Mouse (Mus musculus) limb, embryonic 10.5 days (tissue): Measurements from ENCODE around the gene Sgcb. TPM values are rescaled to one million over a fixed set of nuclear protein-coding genes. Genes with fewer than 3 reads are reported as not detected.

ENCODE experiments used
- DNase-seq: peaks from one replicate; pipeline ENCODE4 v3.0.0-alpha.2; 2017; ENCODE audit warnings: low spot score
- H3K27ac ChIP-seq: fragments of 300-500 bp; sonication (generic); 2 replicates; pipeline ENCODE4 v1.5.1; 2016; ENCODE audit warnings: mild to moderate bottlenecking
- H3K27me3 ChIP-seq: fragments of 300-500 bp; sonication (generic); 2 replicates; pipeline ENCODE4 v1.6.1; 2016; ENCODE audit warnings: low read depth, mild to moderate bottlenecking; ENCODE audit not compliant: poor library complexity, severe bottlenecking
- H3K36me3 ChIP-seq: fragments of 300-500 bp; sonication (generic); 2 replicates; pipeline ENCODE4 v1.6.1; 2016; ENCODE audit warnings: mild to moderate bottlenecking, moderate library complexity
- H3K4me1 ChIP-seq: fragments of 300-500 bp; sonication (generic); 2 replicates; pipeline ENCODE4 v1.6.1; 2016
- H3K4me3 ChIP-seq: fragments of 300-500 bp; sonication (generic); 2 replicates; pipeline ENCODE4 v1.5.1; 2016; ENCODE audit warnings: mild to moderate bottlenecking, moderate library complexity
- H3K9me3 ChIP-seq: fragments of 300-500 bp; sonication (generic); replicated peaks from 2 replicates; pipeline ENCODE4 v1.6.1; 2016; ENCODE audit warnings: mild to moderate bottlenecking
- WGBS: fragments of 180-500 bp; shearing (Covaris S2); methylation state at CpG from one replicate; pipeline ENCODE4 v1.1.7; 2016; 5-methylcytosine and 5-hydroxymethylcytosine counted together
- polyA plus RNA-seq: library from polyadenylated mRNA; unstranded; fragments of >200 nt; fragmentation: Nextera tagmentation; extraction: Ambion mirVana; gene quantifications from 2 replicates; pipeline ENCODE4 v1.2.1, GENCODE M21; 2016

The Sgcb gene
- polyA plus RNA-seq, 1 experiment from 2014 or later = 26.5 TPM

GRCm38 (mm10) chr5:73627991-73628390, 19.6 kb downstream of the Sgcb start:
- Histone ChIP-seq H3K27me3 (no peaks in the 10 kb centered on the region), H3K27ac (no peak overlapping the region), H3K4me1 (no peaks in the 10 kb centered on the region), H3K36me3 (no peaks in the 10 kb centered on the region), H3K4me3 (no peak overlapping the region), H3K9me3 (no peaks in the 10 kb centered on the region)
- no peak for DNase-seq
- 76% methylated on average over 15 of the region's 15 CpGs for WGBS

DNA sequence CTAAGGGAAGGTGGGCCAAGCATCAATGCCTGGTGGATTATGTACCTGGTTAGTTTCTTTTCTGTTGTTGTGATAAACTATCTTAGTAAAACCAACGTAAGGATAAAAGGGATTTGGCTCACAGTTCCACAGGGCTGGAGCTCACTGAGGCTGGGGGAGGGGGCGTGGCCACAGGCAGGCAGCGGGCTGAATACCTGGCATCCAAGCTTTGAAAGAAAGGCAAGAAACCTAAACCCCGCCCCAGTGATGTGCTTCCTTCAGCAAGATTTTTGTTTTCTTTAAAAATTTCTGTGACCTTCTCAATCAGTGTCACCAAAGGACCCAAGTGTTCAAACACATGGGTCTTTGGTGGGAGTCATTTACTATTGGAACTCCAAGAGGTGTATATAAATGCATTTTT, 20.0 kb downstream of the Sgcb start:
- no peaks in the 10 kb centered on the region for H3K27me3 ChIP-seq

DNA sequence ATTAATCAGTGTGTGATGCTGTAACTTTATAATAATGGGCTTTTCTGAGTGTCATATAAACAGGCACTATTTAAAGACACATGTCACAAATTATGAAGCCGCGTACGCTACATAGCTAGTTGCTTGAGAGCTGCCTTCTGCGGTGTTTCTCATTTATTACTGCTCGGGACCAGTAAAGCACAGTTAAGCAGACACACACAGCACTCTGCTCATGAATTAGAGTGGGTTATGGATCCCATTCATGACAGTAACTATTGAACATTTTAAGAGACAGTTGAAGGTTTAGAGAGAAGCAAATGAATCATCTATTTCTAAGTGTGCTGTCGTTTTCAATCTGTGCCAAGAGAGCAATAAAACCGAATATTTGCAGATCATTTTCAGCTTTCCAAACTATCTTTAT, 20.7 kb downstream of the Sgcb start:
- H3K27ac ChIP-seq = no peak overlapping the region
- 90% methylated on average over 7 of the region's 7 CpGs for WGBS

More for the DNA sequence above, 20.0 kb downstream of the Sgcb start:
- 53% methylated on average over 4 of the region's 4 CpGs for WGBS
- H3K4me1 ChIP-seq = no peaks in the 10 kb centered on the region
- H3K9me3 ChIP-seq = no peaks in the 10 kb centered on the region
- H3K4me3 ChIP-seq = no peak overlapping the region
- no peaks in the 10 kb centered on the region for H3K36me3 ChIP-seq
- no peak overlapping the region for H3K27ac ChIP-seq
- DNase-seq = no peak

GRCm38 (mm10) chr5:73625505-73625904, 22.1 kb downstream of the Sgcb start:
- H3K36me3 ChIP-seq = no peaks in the 10 kb centered on the region
- H3K4me1 ChIP-seq = 0 out of 2 replicates have a peak, but pooled peaks cover under 1% of the 10 kb centered on the region
- DNase-seq = no peak
- no peaks in the 10 kb centered on the region for H3K27me3 ChIP-seq
- H3K4me3 ChIP-seq = no peak overlapping the region
- H3K9me3 ChIP-seq = no peaks in the 10 kb centered on the region
- WGBS = 86% methylated on average over 1 of the region's 1 CpGs
- no peak overlapping the region for H3K27ac ChIP-seq

More for the DNA sequence above, 20.7 kb downstream of the Sgcb start:
- no peak for DNase-seq
- no peaks in the 10 kb centered on the region for H3K36me3 ChIP-seq
- H3K27me3 ChIP-seq = no peaks in the 10 kb centered on the region
- no peak overlapping the region for H3K4me3 ChIP-seq
- H3K4me1 ChIP-seq = no peaks in the 10 kb centered on the region
- H3K9me3 ChIP-seq = no peaks in the 10 kb centered on the region

- Histone ChIP-seq H3K4me1 (0 out of 2 replicates have a peak, but pooled peaks cover 3% of the 10 kb centered on the region), H3K4me3 (no peak overlapping the region), H3K36me3 (no peaks in the 10 kb centered on the region), H3K27me3 (no peaks in the 10 kb centered on the region), H3K27ac (no peak overlapping the region), H3K9me3 (no peaks in the 10 kb centered on the region)
- DNase-seq = no peak
- WGBS = 83% methylated on average over 1 of the region's 1 CpGs
These were observed 28.6 kb downstream of the Sgcb start for GRCm38 (mm10) chr5:73618969-73619368.

DNA sequence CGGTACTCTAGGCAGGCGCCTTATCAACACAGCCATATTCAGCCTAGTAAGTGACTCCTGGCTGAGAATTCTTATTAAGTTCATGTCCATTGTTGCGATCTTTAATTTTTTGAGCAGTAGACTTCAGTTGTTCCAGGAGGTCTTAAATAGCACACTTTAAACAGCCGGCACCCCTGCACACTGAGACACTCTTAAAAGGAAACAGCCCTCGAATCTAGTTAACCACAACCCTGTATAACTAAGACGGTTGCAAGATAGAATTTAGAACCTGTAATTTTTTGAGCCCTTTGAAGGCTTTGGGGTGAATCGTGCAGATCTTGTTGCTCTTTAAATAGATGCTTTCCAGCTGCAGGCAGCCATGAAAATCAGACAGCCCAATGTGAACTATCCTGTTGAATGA, 32.4 kb downstream of the Sgcb start:
- Histone ChIP-seq H3K4me3 (no peak overlapping the region), H3K4me1 (no peaks in the 10 kb centered on the region), H3K36me3 (no peaks in the 10 kb centered on the region), H3K27me3 (no peaks in the 10 kb centered on the region), H3K9me3 (no peaks in the 10 kb centered on the region), H3K27ac (no peak overlapping the region)
- WGBS = 85% methylated on average over 7 of the region's 7 CpGs
- DNase-seq = no peak

DNA sequence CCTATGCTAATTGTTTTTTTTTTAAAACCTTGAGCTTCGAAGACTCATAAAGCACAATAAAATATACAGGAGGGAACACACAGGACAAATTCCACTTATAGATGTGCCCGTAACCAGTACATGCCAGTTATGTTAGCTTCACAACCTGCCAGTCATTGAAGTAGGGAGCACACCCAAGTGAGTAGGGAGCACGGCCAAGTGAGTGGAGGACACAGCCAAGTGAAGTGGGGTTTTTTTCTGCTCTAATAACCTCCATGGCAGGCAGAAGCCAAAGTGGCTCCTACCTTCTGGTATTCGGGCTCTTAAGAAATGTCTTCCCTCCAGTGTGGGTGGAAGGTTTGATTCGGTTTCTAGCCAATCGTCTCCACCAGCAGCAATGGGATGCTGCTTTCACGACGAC, 34.3 kb downstream of the Sgcb start:
- Histone ChIP-seq H3K4me3 (no peak overlapping the region), H3K27me3 (no peaks in the 10 kb centered on the region), H3K36me3 (no peaks in the 10 kb centered on the region), H3K4me1 (no peaks in the 10 kb centered on the region), H3K9me3 (no peaks in the 10 kb centered on the region), H3K27ac (no peak overlapping the region)
- no peak for DNase-seq
- WGBS = 93% methylated on average over 8 of the region's 8 CpGs

GRCm38 (mm10) chr5:73611071-73611470, 36.5 kb downstream of the Sgcb start:
- Histone ChIP-seq H3K36me3 (no peaks in the 10 kb centered on the region), H3K4me3 (no peak overlapping the region), H3K27me3 (no peaks in the 10 kb centered on the region), H3K9me3 (no peaks in the 10 kb centered on the region), H3K4me1 (no peaks in the 10 kb centered on the region), H3K27ac (no peak overlapping the region)
- WGBS = 91% methylated on average over 4 of the region's 4 CpGs
- no peak for DNase-seq

DNA sequence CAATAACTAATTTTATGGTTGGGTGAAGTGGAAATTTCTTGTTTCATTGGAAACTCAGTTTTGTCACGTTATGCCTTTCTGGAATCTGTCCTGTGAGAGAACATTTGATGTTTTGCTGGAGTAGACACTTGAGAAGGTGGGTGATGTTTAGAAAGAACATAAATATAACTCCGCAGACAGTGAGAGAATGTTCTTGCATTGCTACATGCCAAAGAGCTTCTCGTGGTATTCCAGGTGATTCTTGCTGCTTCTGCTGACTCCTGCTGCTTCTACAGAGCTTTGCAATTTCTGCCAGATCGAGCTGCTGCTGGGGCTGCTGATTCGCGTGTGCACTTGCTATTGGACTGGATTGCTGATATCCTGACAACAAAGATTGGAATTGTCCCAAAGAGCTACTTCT, 42.6 kb downstream of the Sgcb start:
- H3K9me3 ChIP-seq = no peaks in the 10 kb centered on the region
- DNase-seq = no peak
- H3K27ac ChIP-seq = no peak overlapping the region
- no peaks in the 10 kb centered on the region for H3K27me3 ChIP-seq
- 92% methylated on average over 6 of the region's 6 CpGs for WGBS
- H3K36me3 ChIP-seq = no peaks in the 10 kb centered on the region
- H3K4me3 ChIP-seq = no peak overlapping the region
- H3K4me1 ChIP-seq = no peaks in the 10 kb centered on the region

DNA sequence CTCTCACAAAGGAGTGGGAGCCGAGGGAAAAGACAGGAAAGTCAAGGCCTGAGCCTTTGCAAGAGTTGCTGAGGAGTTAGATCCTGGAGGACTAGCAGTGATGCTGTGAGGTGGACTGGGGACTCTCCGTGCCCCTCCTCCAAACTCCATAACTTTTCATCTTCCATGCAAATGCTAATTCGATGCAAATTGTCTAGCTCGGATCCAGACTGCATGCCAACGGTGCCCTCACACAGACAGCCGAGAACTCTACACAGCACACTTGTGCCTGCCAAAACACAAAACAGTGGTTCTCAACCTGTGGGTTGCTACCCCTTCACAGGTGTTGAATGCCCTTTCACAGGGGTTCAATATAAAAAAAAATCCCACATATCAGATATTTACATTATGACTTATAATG, 43.0 kb downstream of the Sgcb start:
- no peak overlapping the region for H3K27ac ChIP-seq
- 92% methylated on average over 6 of the region's 6 CpGs for WGBS
- no peaks in the 10 kb centered on the region for H3K4me1 ChIP-seq
- DNase-seq = no peak
- H3K4me3 ChIP-seq = no peak overlapping the region
- H3K27me3 ChIP-seq = no peaks in the 10 kb centered on the region
- no peaks in the 10 kb centered on the region for H3K9me3 ChIP-seq
- no peaks in the 10 kb centered on the region for H3K36me3 ChIP-seq

GRCm38 (mm10) chr5:73602865-73603264, 44.7 kb downstream of the Sgcb start:
- Histone ChIP-seq H3K27ac (no peak overlapping the region), H3K4me3 (no peak overlapping the region), H3K9me3 (no peaks in the 10 kb centered on the region), H3K4me1 (peaks cover 4% of the 10 kb centered on the region), H3K27me3 (no peaks in the 10 kb centered on the region), H3K36me3 (no peaks in the 10 kb centered on the region)
- 82% methylated on average over 3 of the region's 3 CpGs for WGBS
- DNase-seq = no peak

GRCm38 (mm10) chr5:73601361-73601763, 46.2 kb downstream of the Sgcb start:
- no peak for DNase-seq
- no peaks in the 10 kb centered on the region for H3K9me3 ChIP-seq
- no peak overlapping the region for H3K4me3 ChIP-seq
- no peaks in the 10 kb centered on the region for H3K36me3 ChIP-seq
- 81% methylated on average over 8 of the region's 8 CpGs for WGBS
- no peaks in the 10 kb centered on the region for H3K27me3 ChIP-seq
- H3K4me1 ChIP-seq = peaks cover 4% of the 10 kb centered on the region
- no peak overlapping the region for H3K27ac ChIP-seq

GRCm38 (mm10) chr5:73599991-73600390, 47.6 kb downstream of the Sgcb start:
- peaks cover 4% of the 10 kb centered on the region for H3K4me1 ChIP-seq
- no peaks in the 10 kb centered on the region for H3K9me3 ChIP-seq
- 77% methylated on average over 2 of the region's 2 CpGs for WGBS
- no peaks in the 10 kb centered on the region for H3K36me3 ChIP-seq
- no peak overlapping the region for H3K27ac ChIP-seq
- H3K4me3 ChIP-seq = no peak overlapping the region
- H3K27me3 ChIP-seq = no peaks in the 10 kb centered on the region
- DNase-seq = no peak

DNA sequence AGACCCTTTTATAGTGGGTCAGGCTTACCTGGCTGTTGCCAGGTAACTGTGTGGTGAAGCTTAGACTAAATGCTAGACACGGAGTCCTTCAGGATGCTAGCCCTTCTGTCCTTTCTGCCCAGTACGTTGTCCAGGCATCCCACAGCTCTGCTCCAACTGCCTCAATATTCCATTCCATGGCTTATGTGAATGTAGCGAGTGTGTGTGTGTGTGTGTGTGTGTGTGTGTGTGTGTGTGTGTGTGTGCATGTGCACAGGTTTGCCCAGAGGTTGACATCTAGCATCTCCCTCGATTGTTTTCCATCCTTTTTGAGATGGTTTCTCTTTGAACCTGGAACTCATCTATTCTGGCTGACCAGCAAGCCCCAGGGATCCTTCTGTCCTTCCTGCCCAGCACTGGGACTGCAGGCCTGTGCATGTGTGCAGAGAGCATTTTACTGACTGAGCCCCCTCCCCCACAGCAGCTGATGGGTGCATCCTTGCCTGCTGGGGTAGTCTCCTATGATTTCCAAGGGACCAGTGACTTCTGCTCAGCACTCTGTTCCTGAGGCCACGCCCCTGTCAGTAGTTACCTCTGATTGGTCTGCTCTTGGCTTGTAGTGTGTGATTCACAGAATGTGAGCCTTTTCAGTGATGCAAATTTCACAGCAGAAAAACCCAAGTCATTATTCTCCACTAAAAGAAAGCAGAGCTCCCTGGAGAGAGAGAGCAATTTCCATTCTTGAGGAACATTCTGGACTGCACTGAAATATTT, 48.5 kb downstream of the Sgcb start:
- H3K27ac ChIP-seq = no peak overlapping the region
- no peaks in the 10 kb centered on the region for H3K27me3 ChIP-seq
- H3K4me1 ChIP-seq = peaks cover 4% of the 10 kb centered on the region
- 74% methylated on average over 5 of the region's 5 CpGs for whole genome bisulfite sequencing
- no peak overlapping the region for H3K4me3 ChIP-seq
- H3K36me3 ChIP-seq = no peaks in the 10 kb centered on the region
- no peaks in the 10 kb centered on the region for H3K9me3 ChIP-seq
- no peak for DNase-seq
